Mouse (Mus musculus) liver, embryonic 13.5 days (tissue): Measurements from ENCODE around the gene Aldh2. TPM values are rescaled to one million over a fixed set of nuclear protein-coding genes. Genes with fewer than 3 reads are reported as not detected.

Experiments used
- ATAC-seq: fragments of 200-750 bp; cut with Nextera tagmentation; 2 replicates; pipeline ENCODE4 v1.8.0; 2017; ENCODE audit warnings: low read depth, mild to moderate bottlenecking, moderate number of reproducible peaks, moderate library complexity
- DNase-seq: peaks from one replicate; pipeline ENCODE4 v3.0.0; 2022
- H3K27ac ChIP-seq: fragments of 300-500 bp; sonication (generic); 2 replicates; pipeline ENCODE4 v1.5.1; 2015; ENCODE audit warnings: moderate library complexity, mild to moderate bottlenecking, inconsistent platforms
- H3K27me3 ChIP-seq: fragments of 300-500 bp; sonication (generic); 2 replicates; pipeline ENCODE4 v1.6.1; 2015; ENCODE audit warnings: mild to moderate bottlenecking, inconsistent platforms
- H3K36me3 ChIP-seq: fragments of 300-500 bp; sonication (generic); 2 replicates; pipeline ENCODE4 v1.6.1; 2015; ENCODE audit warnings: mild to moderate bottlenecking, inconsistent platforms
- H3K4me1 ChIP-seq: fragments of 300-500 bp; sonication (generic); replicated peaks from 2 replicates; pipeline ENCODE4 v1.6.1; 2015; ENCODE audit warnings: inconsistent platforms
- H3K4me2 ChIP-seq: fragments of 300-500 bp; sonication (generic); 2 replicates; pipeline ENCODE4 v1.6.1; 2015; ENCODE audit warnings: inconsistent platforms, mild to moderate bottlenecking, moderate library complexity
- H3K4me3 ChIP-seq: fragments of 300-500 bp; sonication (generic); replicated peaks from 2 replicates; pipeline ENCODE4 v1.5.1; 2015; ENCODE audit warnings: mild to moderate bottlenecking, inconsistent platforms
- H3K9ac ChIP-seq: fragments of 300-500 bp; sonication (generic); 2 replicates; pipeline ENCODE4 v1.6.1; 2015; ENCODE audit warnings: mild to moderate bottlenecking, inconsistent platforms
- H3K9me3 ChIP-seq: fragments of 300-500 bp; sonication (generic); replicated peaks from 2 replicates; pipeline ENCODE4 v1.6.1; 2016; ENCODE audit warnings: inconsistent platforms
- WGBS: fragments of 180-500 bp; shearing (Covaris S2); methylation state at CpG from one replicate; pipeline ENCODE4 v1.1.7; 2015; ENCODE audit not compliant: insufficient replicate concordance; 5-methylcytosine and 5-hydroxymethylcytosine counted together
- polyA plus RNA-seq: library from polyadenylated mRNA; unstranded; fragments of >200 nt; fragmentation: Nextera tagmentation; extraction: Ambion mirVana; gene quantifications from 2 replicates; pipeline ENCODE4 v1.2.1, GENCODE M21; 2015

Aldh2 gene
- polyA plus RNA-seq, 1 experiment from 2014 or later, result 123 TPM

GRCm38 (mm10) chr5:121592816-121593407 lies 712 bp downstream of the Aldh2 start:
- Histone ChIP-seq H3K36me3 (no peaks in the 10 kb centered on the region), H3K9me3 (no peaks in the 10 kb centered on the region), H3K9ac (peak overlapping the region; percentile 87), H3K27me3 (no peaks in the 10 kb centered on the region), H3K4me1 (peaks cover 66% of the 10 kb centered on the region), H3K27ac (peak overlapping the region; percentile 91), H3K4me3 (peak overlapping the region; percentile 78), H3K4me2 (peak overlapping the region; percentile 99)
- ATAC-seq (peak; percentile 40), DNase-seq (peak; percentile 20)
- 4% methylated on average over 33 of the region's 33 CpGs for WGBS

DNA sequence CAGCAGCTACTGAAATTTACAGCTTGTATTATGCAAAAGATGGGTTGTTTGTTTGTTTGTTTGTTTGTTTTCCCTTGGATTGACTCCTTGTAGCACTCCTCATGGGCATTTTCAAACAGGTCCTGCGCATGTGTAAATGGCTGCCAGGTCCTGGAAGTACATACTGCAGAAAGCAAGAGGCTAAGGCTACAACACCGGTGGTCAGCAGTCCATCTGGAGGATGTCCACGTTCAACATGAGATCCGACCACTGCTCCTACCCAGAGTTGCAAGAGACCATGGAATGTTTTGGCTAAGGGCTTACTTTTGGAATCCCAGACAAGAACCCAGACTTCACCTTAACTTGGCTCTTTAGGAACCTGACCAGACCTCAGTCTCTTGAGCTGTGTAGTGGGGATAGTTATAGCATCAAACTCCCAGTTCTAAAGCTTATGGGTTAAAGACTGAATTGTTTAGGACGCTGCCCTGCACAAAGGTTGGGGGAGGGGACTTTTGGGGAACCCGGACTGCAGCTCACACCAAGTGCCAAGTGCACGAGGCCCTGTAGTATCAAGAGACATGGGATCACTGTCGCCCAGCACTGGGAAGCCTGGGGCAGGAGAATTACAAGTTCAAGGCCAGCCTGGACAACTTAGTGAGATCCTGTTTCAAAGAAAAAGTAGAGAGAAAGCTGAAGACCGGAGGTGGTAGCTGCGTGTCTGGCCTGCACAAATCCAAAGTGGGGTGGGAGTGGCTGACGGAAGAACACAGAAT lies 1.4 kb downstream of the Aldh2 start:
- Histone ChIP-seq H3K27me3 (no peaks in the 10 kb centered on the region), H3K27ac (peak overlapping the region; percentile 91), H3K4me1 (peaks cover 69% of the 10 kb centered on the region), H3K9me3 (no peaks in the 10 kb centered on the region), H3K4me2 (peak overlapping the region; percentile 99), H3K36me3 (no peaks in the 10 kb centered on the region), H3K4me3 (peak overlapping the region; percentile 78), H3K9ac (peak overlapping the region; percentile 87)
- WGBS, result 54% methylated on average over 11 of the region's 11 CpGs
- ATAC-seq, result no peak
- no peak for DNase-seq

DNA sequence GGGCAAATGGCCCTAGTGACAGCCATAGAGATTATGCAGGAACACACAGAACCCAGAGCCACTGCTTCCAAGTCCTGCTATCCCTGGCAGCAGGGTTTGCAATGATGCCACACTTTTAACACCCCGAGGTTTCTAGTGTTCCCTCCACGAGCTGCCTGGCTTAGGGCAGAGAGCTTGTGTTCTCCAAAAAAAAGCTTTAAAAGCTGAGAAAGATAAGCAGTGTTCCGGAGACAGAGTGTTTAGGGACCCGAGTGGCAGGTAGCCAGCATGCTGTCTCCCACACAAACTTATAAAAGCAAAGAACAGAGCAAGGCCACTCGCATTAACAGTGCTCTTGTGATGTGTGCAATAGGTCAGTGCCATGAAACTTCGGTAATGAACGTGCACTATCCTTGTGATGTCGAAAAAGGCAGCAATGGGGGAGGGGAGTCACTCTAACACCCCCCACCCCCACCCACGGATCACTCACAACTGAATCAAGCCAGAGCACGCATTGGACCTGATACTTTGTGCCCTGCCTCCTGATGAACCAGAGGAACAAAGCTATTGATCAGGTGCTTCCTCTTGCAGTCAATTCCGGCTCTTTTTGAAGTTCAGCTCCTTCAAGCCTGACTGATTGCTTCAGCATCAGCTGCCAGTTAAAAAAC lies 2.1 kb downstream of the Aldh2 start:
- Histone ChIP-seq H3K9ac (peak overlapping the region; percentile 87), H3K9me3 (no peaks in the 10 kb centered on the region), H3K27me3 (no peaks in the 10 kb centered on the region), H3K36me3 (no peaks in the 10 kb centered on the region), H3K27ac (peak overlapping the region; percentile 91), H3K4me3 (peak overlapping the region; percentile 78; the same call in 1 of the 2 replicates), H3K4me1 (peaks cover 70% of the 10 kb centered on the region), H3K4me2 (peak overlapping the region; percentile 99)
- ATAC-seq, result no peak
- no peak for DNase-seq
- WGBS, result 52% methylated on average over 11 of the region's 11 CpGs

- no peak for ATAC-seq
- Histone ChIP-seq H3K4me2 (no peak overlapping the region), H3K9ac (no peak overlapping the region), H3K4me1 (peaks cover 70% of the 10 kb centered on the region), H3K9me3 (no peaks in the 10 kb centered on the region), H3K27ac (no peak overlapping the region), H3K4me3 (no peak overlapping the region), H3K27me3 (no peaks in the 10 kb centered on the region), H3K36me3 (no peaks in the 10 kb centered on the region)
- DNase-seq, result no peak
- WGBS, result 63% methylated on average over 6 of the region's 6 CpGs
Observed at GRCm38 (mm10) chr5:121589928-121590327, 3.7 kb downstream of the Aldh2 start.

- peaks cover 55% of the 10 kb centered on the region for H3K4me1 ChIP-seq
- H3K4me2 ChIP-seq, result peak overlapping the region; percentile 37
- 7% methylated on average over 6 of the region's 6 CpGs for WGBS
- peak overlapping the region; percentile 62 for H3K27ac ChIP-seq
- no peak overlapping the region for H3K4me3 ChIP-seq
- H3K9me3 ChIP-seq, result no peaks in the 10 kb centered on the region
- no peaks in the 10 kb centered on the region for H3K27me3 ChIP-seq
- no peak for ATAC-seq
- H3K36me3 ChIP-seq, result no peaks in the 10 kb centered on the region
- peak overlapping the region; percentile 30; the same call in 1 of the 2 replicates for H3K9ac ChIP-seq
- DNase-seq, result no peak
Observed at GRCm38 (mm10) chr5:121586400-121587039, 7.1 kb downstream of the Aldh2 start.

DNA sequence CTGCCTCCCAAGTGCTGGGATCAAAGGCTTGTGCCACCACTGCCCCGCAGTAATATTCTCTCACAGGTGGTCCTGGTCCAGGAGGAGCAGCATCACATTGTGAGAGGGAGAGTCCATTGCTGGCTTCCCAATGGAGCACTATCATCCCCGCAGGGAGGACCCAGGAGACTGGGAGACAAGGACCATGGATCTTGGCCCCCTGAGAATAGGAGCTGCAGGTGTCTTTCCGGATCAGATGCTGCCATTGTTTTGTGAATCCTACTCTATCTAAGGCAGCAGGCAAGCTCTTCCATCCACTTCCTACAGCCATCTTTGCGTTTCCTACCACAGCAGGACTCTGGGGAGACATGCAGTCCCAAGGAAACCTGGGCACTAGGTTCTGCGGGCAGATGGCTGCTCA lies 7.9 kb downstream of the Aldh2 start:
- no peak for DNase-seq
- no peak overlapping the region for H3K9ac ChIP-seq
- H3K27ac ChIP-seq, result 0 out of 2 replicates have a peak overlapping the region, but pooled peaks have one; percentile 62
- H3K36me3 ChIP-seq, result no peaks in the 10 kb centered on the region
- WGBS, result 83% methylated on average over 5 of the region's 5 CpGs
- ATAC-seq, result no peak
- no peak overlapping the region for H3K4me2 ChIP-seq
- no peak overlapping the region for H3K4me3 ChIP-seq
- H3K27me3 ChIP-seq, result no peaks in the 10 kb centered on the region
- H3K4me1 ChIP-seq, result peaks cover 48% of the 10 kb centered on the region
- H3K9me3 ChIP-seq, result no peaks in the 10 kb centered on the region

DNA sequence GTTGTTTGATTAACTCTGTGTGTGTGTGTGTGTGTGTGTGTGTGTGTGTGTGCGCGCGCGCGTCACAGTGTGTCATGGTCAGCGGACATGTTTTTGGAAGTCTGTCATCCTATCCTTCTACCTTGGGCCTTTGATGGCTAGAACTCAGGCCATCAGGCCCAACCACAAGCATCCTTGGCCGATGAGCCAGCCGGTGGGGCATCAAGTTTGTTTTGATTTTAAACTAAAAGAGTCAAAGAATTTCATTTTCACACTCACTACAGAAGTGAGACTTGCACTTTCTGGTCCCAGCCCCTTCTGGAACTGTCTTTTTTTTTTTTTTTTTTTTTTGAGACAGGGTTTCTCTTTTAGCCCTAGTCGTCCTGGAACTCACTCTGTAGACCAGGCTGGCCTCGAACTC lies 8.6 kb downstream of the Aldh2 start:
- WGBS, result 88% methylated on average over 10 of the region's 10 CpGs
- Histone ChIP-seq H3K27ac (peak overlapping the region; percentile 65), H3K4me3 (no peak overlapping the region), H3K27me3 (no peaks in the 10 kb centered on the region), H3K4me2 (no peak overlapping the region), H3K9ac (no peak overlapping the region), H3K36me3 (peaks cover 6% of the 10 kb centered on the region), H3K4me1 (peaks cover 48% of the 10 kb centered on the region), H3K9me3 (no peaks in the 10 kb centered on the region)
- ATAC-seq (no peak), DNase-seq (no peak)

DNA sequence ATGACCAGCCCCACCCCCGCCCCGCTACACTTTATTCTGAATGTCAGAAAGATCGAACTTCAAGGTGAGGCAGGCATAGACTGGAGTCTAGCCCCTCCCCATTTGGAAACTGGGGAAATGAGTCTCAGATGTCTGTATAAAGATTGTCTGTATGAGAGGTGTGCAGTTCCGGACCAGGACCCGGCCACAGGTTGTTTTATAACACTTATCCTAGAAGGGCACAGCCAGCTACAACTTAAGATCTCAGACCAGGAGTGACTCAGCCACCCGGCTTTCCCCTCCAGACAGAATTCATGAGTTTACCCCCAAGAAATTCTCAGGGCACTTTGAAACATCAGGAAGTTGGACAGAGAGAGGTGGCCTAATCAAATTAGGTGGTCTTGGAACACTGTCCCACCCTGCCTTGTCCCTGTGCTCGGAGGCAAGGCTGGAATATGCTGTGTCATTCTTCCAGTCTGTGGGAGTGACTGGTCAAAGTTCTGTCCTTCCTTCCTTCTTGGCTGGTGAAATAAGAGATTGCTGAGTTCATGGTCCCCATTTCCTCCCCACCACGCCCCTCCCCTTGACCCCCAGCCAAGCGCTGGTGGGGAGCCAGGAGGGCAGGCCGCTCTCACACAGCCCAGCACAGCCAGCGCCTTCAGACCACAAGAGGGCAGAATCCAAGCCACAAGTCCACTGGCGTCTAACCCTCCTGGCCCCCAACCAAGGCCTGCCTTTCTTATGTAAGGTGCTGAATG lies 9.7 kb downstream of the Aldh2 start:
- peak overlapping the region; percentile 65 for H3K27ac ChIP-seq
- no peaks in the 10 kb centered on the region for H3K27me3 ChIP-seq
- H3K4me3 ChIP-seq, result no peak overlapping the region
- ATAC-seq (peak; percentile 72), DNase-seq (peak; percentile 51)
- peaks cover 16% of the 10 kb centered on the region for H3K36me3 ChIP-seq
- H3K4me1 ChIP-seq, result peaks cover 46% of the 10 kb centered on the region
- peak overlapping the region; percentile 41 for H3K9ac ChIP-seq
- WGBS, result 31% methylated on average over 12 of the region's 12 CpGs
- no peak overlapping the region for H3K4me2 ChIP-seq
- no peaks in the 10 kb centered on the region for H3K9me3 ChIP-seq

DNA sequence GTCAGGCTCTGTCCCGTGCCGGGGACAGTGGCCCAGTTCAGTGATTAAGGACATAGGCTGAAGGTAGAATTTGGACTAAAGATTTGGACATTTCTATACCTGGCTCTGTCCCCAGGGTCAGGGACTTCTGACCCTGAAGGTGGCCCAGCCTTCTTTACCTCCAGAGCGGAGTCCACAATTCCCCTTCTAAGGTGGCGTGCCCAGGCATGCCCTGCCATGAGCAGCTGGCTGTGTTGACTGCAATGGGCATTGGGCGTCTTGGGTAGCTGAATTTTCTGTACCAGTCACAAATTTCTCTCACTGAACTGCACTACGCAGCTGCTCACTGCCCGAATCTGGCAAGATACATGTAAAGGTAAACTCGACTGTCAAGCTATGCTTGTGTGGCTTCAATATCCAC lies 11.7 kb downstream of the Aldh2 start:
- Histone ChIP-seq H3K36me3 (peaks cover 25% of the 10 kb centered on the region), H3K27ac (no peak overlapping the region), H3K4me3 (no peak overlapping the region), H3K27me3 (no peaks in the 10 kb centered on the region), H3K9ac (no peak overlapping the region), H3K4me2 (no peak overlapping the region), H3K9me3 (no peaks in the 10 kb centered on the region), H3K4me1 (peaks cover 36% of the 10 kb centered on the region)
- DNase-seq (no peak), ATAC-seq (no peak)
- WGBS, result 85% methylated on average over 8 of the region's 8 CpGs

GRCm38 (mm10) chr5:121576927-121577488 lies 16.6 kb downstream of the Aldh2 start:
- no peak overlapping the region for H3K9ac ChIP-seq
- WGBS, result 83% methylated on average over 11 of the region's 11 CpGs
- no peak overlapping the region for H3K27ac ChIP-seq
- DNase-seq (no peak), ATAC-seq (no peak)
- no peaks in the 10 kb centered on the region for H3K9me3 ChIP-seq
- H3K4me1 ChIP-seq, result no peaks in the 10 kb centered on the region
- H3K36me3 ChIP-seq, result peaks cover 66% of the 10 kb centered on the region
- H3K4me3 ChIP-seq, result no peak overlapping the region
- H3K4me2 ChIP-seq, result no peak overlapping the region
- no peaks in the 10 kb centered on the region for H3K27me3 ChIP-seq
